Mouse (Mus musculus): ENCODE data around the gene Hs6st3. TPM values are rescaled to one million over a fixed set of nuclear protein-coding genes. Genes with fewer than 3 reads are reported as not detected.

The Hs6st3 gene
- polyA plus RNA-seq, 1 experiment, result 1.2 TPM

DNA sequence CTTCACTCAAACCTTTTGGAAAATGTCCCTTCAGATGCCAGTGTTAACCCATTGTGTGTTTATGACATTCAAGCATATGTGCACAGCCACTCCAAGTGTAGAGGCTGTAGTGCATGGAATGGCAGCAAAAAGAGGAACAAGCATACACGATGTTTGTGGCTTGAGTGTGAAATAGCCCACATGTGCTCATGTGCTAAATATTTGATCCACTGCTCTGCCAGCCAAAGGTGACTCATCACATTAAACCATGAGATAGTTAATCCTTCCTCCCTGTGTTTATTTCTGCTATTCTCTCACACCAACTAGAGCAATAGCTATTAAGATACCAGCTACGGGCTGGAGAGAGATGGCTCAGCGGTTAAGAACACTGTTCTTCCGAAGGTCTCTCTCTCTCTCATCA lies 223.3 kb downstream of the Hs6st3 start:
- H3K9ac ChIP-seq (ENCODE audit: low read depth, poor library complexity, severe bottlenecking), result no peak overlapping the region
- H3K36me3 ChIP-seq (ENCODE audit: control insufficient read depth, insufficient read depth, low read length, poor library complexity, severe bottlenecking), result no peaks in the 10 kb centered on the region
- H3K4me1 ChIP-seq (ENCODE audit: control insufficient read depth, insufficient read depth, low read length), result no peaks in the 10 kb centered on the region
- H3K27me3 ChIP-seq (ENCODE audit: control insufficient read depth, insufficient read depth, low read length, poor library complexity, severe bottlenecking), result no peaks in the 10 kb centered on the region
- no peak overlapping the region for H3K4me3 ChIP-seq (ENCODE audit: low read depth, low read length)
- H3K27ac ChIP-seq (ENCODE audit: insufficient read depth, low read length), result no peak overlapping the region
- TF ChIP-seq CTCF (IDR thresholded peaks at IDR 0.05; ENCODE audit: low read depth, low read length) (no peak), POLR2A (IDR thresholded peaks at IDR 0.05; ENCODE audit: insufficient read depth, low read length) (no peak), EP300 (IDR thresholded peaks at IDR 0.05; ENCODE audit: insufficient read depth, low read depth, low read length) (no peak)
- H3K9me3 ChIP-seq (replicated peaks; ENCODE audit: control insufficient read depth, insufficient read depth, low read length, poor library complexity, severe bottlenecking), result 0 out of 2 replicates have a peak, but pooled peaks cover 4% of the 10 kb centered on the region

DNA sequence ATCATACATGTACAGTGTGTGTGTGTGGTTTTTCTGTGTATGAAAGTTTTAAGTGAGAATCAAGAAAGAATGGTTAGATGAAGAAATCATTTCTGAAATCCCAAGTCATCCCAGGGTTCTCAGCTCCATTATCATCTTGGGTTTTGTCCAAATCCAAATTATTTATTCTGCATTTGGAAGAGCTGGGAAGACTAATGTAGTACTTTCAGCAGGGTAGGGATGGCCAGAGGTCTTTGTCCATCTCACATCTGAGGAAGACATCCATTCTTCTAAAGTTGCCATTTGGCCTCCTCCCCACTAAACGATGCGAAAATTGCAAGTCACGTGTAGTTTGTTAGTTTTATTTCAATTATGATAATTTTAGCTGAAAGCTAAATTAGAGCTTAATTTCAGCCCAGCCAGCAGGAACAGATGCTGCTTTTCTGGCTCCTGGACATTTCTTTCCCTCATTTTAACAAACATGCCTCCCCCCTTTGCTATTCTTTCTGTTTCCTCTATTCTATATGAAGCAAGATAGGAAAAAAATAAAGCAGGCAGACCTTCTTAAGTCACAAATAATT lies 229.8 kb downstream of the Hs6st3 start:
- Histone ChIP-seq H3K4me1 (ENCODE audit: control insufficient read depth, insufficient read depth, low read length) (no peaks in the 10 kb centered on the region), H3K4me3 (ENCODE audit: low read depth, low read length) (no peak overlapping the region), H3K27me3 (ENCODE audit: control insufficient read depth, insufficient read depth, low read length, poor library complexity, severe bottlenecking) (no peaks in the 10 kb centered on the region), H3K9me3 (replicated peaks; ENCODE audit: control insufficient read depth, insufficient read depth, low read length, poor library complexity, severe bottlenecking) (no peaks in the 10 kb centered on the region; the same call in 1 of the 2 replicates), H3K27ac (ENCODE audit: insufficient read depth, low read length) (no peak overlapping the region), H3K9ac (ENCODE audit: low read depth, poor library complexity, severe bottlenecking) (no peak overlapping the region), H3K36me3 (ENCODE audit: control insufficient read depth, insufficient read depth, low read length, poor library complexity, severe bottlenecking) (no peaks in the 10 kb centered on the region)
- TF ChIP-seq EP300 (IDR thresholded peaks at IDR 0.05; ENCODE audit: insufficient read depth, low read depth, low read length) (no peak), CTCF (IDR thresholded peaks at IDR 0.05; ENCODE audit: low read depth, low read length) (no peak), POLR2A (IDR thresholded peaks at IDR 0.05; ENCODE audit: insufficient read depth, low read length) (no peak)

DNA sequence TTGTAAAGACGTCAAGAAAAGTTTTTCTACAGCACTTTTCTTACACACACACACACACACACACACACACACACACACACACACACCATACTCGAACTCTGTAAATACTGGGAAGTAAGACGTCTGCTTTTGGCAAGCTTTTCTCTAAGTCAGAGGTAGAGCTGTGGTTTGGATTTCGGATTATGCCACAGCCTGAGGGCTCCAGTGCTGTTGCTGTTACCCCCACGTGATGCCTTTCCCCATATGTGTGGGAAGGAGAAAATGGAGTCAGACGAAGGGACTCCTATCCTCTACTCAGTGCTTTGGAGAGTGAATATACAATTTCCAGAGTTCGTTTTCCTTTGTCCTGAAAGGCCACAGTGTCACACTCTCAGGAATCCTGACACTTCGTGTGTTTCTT lies 231.1 kb downstream of the Hs6st3 start:
- H3K36me3 ChIP-seq (ENCODE audit: control insufficient read depth, insufficient read depth, low read length, poor library complexity, severe bottlenecking), result no peaks in the 10 kb centered on the region
- H3K4me3 ChIP-seq (ENCODE audit: low read depth, low read length), result no peak overlapping the region
- no peak overlapping the region for H3K27ac ChIP-seq (ENCODE audit: insufficient read depth, low read length)
- no peaks in the 10 kb centered on the region; the same call in 1 of the 2 replicates for H3K9me3 ChIP-seq (replicated peaks; ENCODE audit: control insufficient read depth, insufficient read depth, low read length, poor library complexity, severe bottlenecking)
- H3K4me1 ChIP-seq (ENCODE audit: control insufficient read depth, insufficient read depth, low read length), result no peaks in the 10 kb centered on the region
- no peaks in the 10 kb centered on the region for H3K27me3 ChIP-seq (ENCODE audit: control insufficient read depth, insufficient read depth, low read length, poor library complexity, severe bottlenecking)
- TF ChIP-seq CTCF (IDR thresholded peaks at IDR 0.05; ENCODE audit: low read depth, low read length) (no peak), POLR2A (IDR thresholded peaks at IDR 0.05; ENCODE audit: insufficient read depth, low read length) (no peak), EP300 (IDR thresholded peaks at IDR 0.05; ENCODE audit: insufficient read depth, low read depth, low read length) (no peak)
- no peak overlapping the region for H3K9ac ChIP-seq (ENCODE audit: low read depth, poor library complexity, severe bottlenecking)

DNA sequence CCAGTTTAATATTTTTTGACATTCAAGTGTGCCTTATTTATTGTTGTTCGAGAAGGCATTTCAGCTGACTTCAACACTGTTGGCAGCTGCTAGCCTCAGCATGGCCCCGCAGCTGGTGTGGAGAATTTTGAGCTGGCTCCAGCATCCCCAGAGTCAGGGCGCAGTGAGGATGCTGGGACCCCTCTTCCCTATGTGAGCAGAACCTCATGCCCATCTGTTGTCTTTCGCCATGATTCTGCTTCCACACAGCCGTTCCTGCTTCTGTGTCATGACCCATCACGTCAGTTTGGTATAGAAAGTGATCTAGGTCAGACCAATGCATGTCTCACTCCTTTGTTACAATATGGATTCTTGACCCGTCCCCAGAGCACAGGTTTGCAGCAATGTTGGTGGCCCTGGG lies 231.9 kb downstream of the Hs6st3 start:
- H3K4me3 ChIP-seq (ENCODE audit: low read depth, low read length), result no peak overlapping the region
- H3K27me3 ChIP-seq (ENCODE audit: control insufficient read depth, insufficient read depth, low read length, poor library complexity, severe bottlenecking), result no peaks in the 10 kb centered on the region
- no peak overlapping the region for H3K27ac ChIP-seq (ENCODE audit: insufficient read depth, low read length)
- H3K4me1 ChIP-seq (ENCODE audit: control insufficient read depth, insufficient read depth, low read length), result no peaks in the 10 kb centered on the region
- no peaks in the 10 kb centered on the region for H3K36me3 ChIP-seq (ENCODE audit: control insufficient read depth, insufficient read depth, low read length, poor library complexity, severe bottlenecking)
- H3K9ac ChIP-seq (ENCODE audit: low read depth, poor library complexity, severe bottlenecking), result no peak overlapping the region
- peaks cover 2% of the 10 kb centered on the region for H3K9me3 ChIP-seq (replicated peaks; ENCODE audit: control insufficient read depth, insufficient read depth, low read length, poor library complexity, severe bottlenecking)
- TF ChIP-seq EP300 (IDR thresholded peaks at IDR 0.05; ENCODE audit: insufficient read depth, low read depth, low read length) (no peak), CTCF (IDR thresholded peaks at IDR 0.05; ENCODE audit: low read depth, low read length) (no peak)

DNA sequence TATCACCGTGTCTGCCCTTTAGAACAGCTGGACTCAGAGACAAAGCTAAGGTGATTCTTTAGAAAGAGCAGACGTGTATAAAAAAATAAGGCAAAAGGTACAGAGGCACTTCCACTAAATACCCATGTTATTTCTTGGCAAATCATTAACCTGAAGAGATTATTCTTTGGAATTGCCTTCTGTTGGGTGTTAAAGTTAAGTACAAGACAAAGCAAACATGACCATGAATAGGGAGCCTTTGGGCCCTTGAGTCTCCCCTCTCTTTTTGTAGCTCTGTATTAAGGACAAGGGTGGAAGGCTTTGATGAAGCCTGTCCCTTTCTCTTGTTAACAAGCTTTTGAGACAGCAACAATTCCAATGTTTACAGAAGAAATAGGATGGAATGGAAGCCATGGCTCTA lies 241.2 kb downstream of the Hs6st3 start:
- TF ChIP-seq POLR2A (IDR thresholded peaks at IDR 0.05; ENCODE audit: insufficient read depth, low read length), result no peak
- TF ChIP-seq CTCF (IDR thresholded peaks at IDR 0.05; ENCODE audit: low read depth, low read length), result no peak
- no peak for TF ChIP-seq EP300 (IDR thresholded peaks at IDR 0.05; ENCODE audit: insufficient read depth, low read depth, low read length)
- Histone ChIP-seq H3K9me3 (replicated peaks; ENCODE audit: control insufficient read depth, insufficient read depth, low read length, poor library complexity, severe bottlenecking) (peaks cover 24% of the 10 kb centered on the region), H3K4me1 (ENCODE audit: control insufficient read depth, insufficient read depth, low read length) (no peaks in the 10 kb centered on the region), H3K9ac (ENCODE audit: low read depth, poor library complexity, severe bottlenecking) (no peak overlapping the region), H3K4me3 (ENCODE audit: low read depth, low read length) (no peak overlapping the region), H3K36me3 (ENCODE audit: control insufficient read depth, insufficient read depth, low read length, poor library complexity, severe bottlenecking) (no peaks in the 10 kb centered on the region), H3K27ac (ENCODE audit: insufficient read depth, low read length) (no peak overlapping the region), H3K27me3 (ENCODE audit: control insufficient read depth, insufficient read depth, low read length, poor library complexity, severe bottlenecking) (no peaks in the 10 kb centered on the region)

DNA sequence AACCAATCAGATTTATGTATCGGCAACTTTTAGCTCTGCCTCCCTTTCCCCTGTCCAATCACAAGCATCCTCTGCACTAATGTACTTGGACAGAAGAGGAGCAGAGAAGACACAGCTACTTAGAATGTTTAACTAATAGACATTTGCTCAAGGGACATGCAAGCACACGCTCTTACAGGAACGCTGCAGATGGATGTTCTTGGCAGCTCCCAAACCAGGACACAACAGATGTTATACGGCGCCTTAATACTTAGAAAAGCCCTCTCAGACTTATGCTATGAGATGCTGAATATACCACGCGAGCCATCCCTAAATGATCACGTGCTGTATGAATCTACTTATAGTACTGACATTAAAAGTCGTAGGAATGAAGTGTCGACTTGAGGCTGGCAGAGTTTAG lies 263.5 kb downstream of the Hs6st3 start:
- Histone ChIP-seq H3K4me3 (ENCODE audit: low read depth, low read length) (no peak overlapping the region), H3K4me1 (ENCODE audit: control insufficient read depth, insufficient read depth, low read length) (no peaks in the 10 kb centered on the region), H3K9ac (ENCODE audit: low read depth, poor library complexity, severe bottlenecking) (no peak overlapping the region), H3K36me3 (ENCODE audit: control insufficient read depth, insufficient read depth, low read length, poor library complexity, severe bottlenecking) (no peaks in the 10 kb centered on the region), H3K9me3 (replicated peaks; ENCODE audit: control insufficient read depth, insufficient read depth, low read length, poor library complexity, severe bottlenecking) (no peaks in the 10 kb centered on the region), H3K27ac (ENCODE audit: insufficient read depth, low read length) (no peak overlapping the region), H3K27me3 (ENCODE audit: control insufficient read depth, insufficient read depth, low read length, poor library complexity, severe bottlenecking) (no peaks in the 10 kb centered on the region)
- TF ChIP-seq POLR2A (IDR thresholded peaks at IDR 0.05; ENCODE audit: insufficient read depth, low read length), result no peak
- TF ChIP-seq CTCF (IDR thresholded peaks at IDR 0.05; ENCODE audit: low read depth, low read length), result no peak
- no peak for TF ChIP-seq EP300 (IDR thresholded peaks at IDR 0.05; ENCODE audit: insufficient read depth, low read depth, low read length)

Data from ES-Bruce4 (cell line).